Mouse (Mus musculus): Measurements from ENCODE around the gene Nav1.

Gene Nav1

DNA sequence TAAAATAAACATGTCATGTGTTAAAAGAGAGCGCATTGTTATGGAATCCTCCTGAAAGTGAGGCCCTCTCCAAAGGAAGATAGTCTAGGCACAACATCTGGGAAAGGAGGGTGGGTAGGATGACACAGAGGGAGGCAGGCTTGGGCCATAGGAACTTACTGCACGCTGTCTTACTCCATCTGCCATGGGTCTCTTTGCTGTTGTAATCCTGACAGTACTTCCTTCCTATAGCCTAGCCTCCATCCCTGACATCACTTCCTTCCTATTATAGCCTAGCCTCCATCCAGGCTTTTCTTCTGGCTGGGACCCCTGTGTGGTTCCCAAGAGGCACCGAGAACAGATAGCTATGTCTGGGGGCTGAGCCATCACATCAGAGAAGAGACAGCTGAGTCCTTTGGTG lies 10.2 kb upstream of the Nav1 start:
- no peak for DNase-seq (ENCODE audit: low spot score)

DNA sequence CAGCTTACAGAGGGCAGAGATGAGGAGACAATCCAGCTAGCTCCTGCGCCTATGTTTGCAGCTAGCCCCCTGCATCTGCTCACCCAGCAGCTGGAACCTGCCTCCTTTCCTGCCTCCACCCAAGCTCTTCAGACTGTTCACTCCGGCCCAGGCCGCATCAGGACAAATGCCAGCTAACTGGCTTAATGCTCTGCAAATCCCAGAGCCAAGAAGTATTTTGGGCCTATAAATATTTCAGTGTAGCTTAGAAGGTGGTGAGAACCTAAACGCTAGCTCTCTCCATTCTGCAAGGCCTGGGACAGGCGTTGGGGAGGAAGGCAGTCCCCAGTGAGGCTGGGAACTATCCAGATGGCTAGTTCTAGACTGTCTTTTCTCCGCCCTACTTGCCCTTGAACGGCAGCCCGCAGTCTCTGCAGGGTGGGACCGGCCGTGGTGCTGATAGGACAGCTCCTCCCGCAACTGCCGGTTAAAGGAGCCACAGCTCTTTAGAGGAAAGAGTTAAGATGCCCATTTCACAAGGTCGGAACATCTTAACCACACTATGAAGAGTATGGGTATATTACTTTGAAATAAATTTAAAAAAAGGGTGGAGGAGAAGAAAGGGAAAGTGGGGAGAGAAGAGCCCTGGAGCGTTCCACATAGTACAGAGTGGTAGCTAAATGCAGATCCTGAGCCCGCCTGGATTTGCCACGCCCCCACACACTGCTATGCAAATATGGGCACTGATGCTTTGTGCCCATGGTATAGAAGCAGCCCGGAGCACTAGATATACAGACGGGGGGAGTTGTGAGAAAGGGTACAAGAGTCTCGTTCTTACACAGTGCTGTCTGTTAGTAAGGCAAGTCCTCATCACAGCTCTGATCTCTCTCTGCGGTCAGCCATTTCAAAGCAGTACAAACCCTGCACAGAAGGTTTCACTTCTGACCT lies 8.9 kb upstream of the Nav1 start:
- DNase-seq (ENCODE audit: low spot score), result peak; percentile 68

DNA sequence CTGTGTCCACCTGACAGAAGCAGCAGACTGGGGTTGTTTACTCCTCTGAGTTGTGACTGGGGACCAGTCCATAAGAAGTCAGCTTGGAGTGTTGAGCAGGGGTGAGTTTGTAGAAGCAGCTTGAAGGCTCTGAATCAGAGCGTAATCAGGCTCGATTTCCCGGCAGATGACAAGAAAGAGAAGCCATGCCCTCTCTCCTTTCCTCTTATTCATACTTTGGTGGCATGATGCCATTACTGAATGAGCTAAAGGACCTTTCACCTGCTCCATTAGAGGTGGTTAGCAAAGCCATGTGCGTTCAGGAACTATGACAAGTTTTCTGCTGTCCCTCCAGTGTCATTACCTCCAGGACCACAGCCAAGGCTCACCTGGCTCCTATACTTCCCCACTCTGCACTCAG lies 2.5 kb upstream of the Nav1 start:
- no peak for DNase-seq (ENCODE audit: low spot score)

DNA sequence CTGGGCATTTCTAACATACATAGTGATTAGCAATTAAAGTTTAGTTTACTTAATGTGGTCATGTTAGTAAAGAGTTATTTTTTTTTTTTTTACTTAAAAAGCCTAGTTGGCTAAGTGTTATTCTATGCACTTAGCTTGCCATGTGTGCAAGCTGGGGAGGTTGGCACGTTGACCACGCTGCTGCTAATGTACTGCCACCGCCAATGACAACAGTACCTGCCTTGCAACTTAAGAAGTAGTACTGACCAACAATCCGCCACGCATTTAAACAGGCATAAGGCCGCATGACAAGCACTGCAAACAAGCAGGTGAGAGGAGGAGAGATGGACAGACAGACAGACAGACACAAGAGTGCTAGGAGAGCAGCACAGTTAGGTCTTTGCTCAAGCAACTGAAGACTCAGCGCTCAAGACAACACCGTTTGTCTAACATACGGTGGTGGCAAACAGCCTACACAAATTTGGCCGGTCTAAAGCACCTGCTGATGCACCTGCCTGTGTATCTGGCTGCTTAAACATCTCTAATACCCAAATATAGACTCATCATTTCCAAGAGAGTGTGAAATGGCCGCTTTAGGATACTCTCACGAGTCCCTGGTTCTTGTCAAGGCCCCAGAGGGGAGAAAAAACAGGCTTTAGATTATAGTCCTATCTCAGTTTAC lies 610 bp downstream of the Nav1 start:
- no peak for DNase-seq (ENCODE audit: low spot score)

DNA sequence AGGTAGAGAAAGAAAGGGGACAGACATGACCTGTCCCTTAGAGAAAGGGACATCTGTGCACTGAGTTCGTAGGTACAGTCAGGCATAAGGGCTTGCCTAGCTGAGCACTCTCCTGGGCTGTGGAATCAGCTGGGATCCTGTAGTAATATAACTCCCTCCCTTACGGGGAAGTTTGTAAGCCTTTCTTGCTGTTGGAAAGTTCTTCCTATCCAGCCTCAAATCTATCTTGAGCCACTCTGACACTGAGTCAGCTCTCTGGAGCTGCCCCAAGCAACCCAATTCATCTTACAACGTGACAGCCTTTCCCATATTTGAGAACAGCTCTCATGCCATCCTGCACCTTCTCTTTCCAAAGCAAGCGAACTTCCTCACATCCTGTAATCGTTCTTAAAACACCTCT lies 1.6 kb downstream of the Nav1 start:
- no peak for DNase-seq (ENCODE audit: low spot score)

DNA sequence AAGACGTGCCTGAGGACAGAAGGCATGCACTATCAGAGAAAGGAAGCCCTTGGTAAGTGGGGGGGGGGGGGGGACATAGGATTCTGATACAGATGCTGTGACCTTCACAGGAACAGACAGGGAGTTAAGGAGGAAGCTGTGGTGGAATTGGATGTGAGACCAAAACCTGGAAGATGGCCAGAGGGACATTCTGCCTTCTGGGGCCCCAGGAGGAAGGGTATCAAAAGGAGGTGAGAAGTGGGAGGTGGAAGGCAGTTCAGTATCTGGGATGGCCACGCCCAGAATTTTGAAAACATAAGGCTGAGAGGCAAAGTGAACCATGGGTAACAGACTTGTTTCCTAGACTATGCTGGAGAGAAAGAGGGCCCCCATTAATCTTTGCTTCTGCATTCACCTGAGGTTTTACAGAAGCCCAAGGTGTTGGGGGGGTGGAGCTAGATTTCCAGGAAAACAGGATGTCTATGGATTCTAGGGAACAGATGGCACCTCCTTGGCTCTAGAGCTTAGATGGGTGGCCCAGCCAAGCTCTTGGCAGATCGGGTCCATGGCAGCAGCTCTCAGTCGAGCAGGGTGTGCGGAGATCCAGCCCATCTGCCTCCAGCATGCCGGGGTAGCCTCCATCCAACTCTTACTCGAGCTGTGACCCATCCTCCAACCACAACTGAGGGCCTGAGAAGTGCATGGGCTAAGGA lies 2.6 kb downstream of the Nav1 start:
- DNase-seq (ENCODE audit: low spot score), result no peak

DNA sequence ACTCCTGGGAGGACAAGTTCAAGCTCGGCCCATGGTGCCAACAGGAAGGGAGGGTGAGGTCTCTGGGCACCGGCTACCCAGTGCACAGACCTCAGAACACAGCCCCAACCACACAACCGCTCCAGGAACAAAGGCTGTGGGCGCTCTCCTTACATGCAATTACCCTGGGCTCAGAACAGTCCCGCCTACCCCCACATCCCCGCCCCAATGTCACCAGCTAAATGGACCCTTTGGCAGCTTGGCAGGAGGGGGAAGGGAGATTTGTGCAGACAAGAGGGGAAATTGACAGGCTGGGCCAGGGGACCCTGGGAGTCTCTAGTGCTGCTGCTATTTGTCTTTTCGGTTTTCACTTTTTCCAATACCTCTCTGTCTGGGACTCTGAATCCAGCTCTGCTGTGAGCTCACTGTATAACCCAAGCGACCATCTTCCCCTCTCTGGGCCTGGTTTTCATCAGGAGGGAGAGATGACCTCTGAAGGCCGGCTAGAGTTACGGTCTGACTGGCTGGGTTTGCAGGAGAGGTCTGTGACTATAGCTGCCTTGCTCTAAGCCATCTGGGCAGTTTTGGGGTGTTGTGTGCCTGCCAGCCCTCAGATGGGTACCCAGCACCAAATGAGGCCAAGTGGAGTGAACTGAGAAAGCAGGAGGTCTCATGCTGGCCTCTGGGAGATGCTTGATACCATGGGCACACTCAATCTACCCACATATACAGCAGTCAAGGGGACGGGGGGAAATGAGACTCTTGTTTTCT lies 3.8 kb downstream of the Nav1 start:
- DNase-seq (ENCODE audit: low spot score), result no peak

DNA sequence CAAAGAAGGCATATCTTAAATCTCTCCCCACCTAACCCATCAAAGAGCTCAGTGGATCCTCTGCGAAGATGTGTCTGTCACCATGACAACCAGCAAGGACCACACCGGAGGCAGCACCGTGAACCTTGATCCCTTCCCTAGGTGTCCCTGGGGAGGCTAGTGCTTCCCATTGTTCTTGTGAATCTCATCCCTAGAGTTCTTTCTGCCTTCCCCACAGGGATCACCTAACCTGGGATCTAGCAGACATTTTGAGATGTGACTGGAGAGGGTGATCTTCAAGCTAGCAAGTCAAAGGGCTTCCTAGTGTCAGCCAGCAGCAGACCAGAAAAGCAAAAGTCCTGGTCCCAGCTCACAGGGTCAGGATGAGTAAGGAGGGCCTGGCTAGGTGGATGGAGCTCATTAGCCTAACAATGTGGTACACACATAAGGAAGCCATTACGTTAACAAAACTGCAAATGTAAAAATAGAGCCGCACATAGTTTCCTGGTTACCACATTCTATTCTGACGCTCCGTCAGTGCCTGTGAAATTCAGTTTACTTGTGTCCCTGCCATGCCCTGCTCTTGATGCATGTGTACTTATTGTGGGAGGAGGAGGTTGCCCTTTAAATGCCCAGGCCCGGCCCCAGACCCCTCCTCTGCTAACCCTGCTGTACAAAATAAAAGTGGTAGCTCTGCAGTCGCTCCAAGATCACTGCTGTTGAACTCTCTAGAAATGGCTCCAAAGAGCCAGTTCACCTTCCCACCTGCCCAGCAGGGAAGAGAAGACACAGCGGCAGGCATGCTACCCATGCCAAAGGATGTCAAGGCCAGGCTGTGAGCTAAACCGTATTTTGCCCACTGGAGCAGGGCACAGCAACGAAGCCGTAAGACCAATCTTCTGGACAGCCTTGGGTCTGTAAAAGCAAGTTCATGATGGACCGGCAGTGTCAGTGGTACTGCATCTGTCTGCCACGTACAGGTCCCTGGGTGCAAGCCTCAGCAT lies 6.8 kb downstream of the Nav1 start:
- no peak for DNase-seq (ENCODE audit: low spot score)

DNA sequence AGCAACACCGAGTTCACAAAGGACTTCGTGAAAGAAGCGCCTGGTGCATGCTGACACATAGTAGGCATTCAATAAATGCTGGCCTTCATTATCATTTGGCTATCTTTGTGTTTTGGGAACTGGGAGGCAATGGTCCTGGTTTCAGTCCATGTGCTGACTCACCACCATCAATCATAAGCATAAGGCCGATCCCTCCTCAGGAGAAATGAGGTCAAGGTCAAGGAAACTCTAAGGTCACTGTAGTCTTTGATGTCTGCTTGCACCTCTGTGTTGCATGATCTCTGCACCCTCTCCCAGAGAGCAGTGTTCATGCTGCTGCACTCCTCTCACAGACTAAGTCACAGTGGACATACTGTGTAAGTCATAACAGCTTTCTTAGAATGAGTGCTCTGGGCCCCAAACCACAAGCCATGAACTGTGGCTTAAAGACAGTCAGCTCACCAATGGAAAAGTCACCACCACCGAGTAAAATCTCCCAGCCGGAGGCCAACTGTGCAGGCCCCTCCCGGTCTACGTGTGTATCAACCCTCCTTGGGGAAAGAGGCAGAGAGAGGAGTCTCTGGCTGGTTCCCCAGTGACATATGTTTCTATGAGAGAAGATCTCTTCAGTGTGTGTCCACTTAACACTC lies 8.7 kb downstream of the Nav1 start:
- no peak for DNase-seq (ENCODE audit: low spot score)

DNA sequence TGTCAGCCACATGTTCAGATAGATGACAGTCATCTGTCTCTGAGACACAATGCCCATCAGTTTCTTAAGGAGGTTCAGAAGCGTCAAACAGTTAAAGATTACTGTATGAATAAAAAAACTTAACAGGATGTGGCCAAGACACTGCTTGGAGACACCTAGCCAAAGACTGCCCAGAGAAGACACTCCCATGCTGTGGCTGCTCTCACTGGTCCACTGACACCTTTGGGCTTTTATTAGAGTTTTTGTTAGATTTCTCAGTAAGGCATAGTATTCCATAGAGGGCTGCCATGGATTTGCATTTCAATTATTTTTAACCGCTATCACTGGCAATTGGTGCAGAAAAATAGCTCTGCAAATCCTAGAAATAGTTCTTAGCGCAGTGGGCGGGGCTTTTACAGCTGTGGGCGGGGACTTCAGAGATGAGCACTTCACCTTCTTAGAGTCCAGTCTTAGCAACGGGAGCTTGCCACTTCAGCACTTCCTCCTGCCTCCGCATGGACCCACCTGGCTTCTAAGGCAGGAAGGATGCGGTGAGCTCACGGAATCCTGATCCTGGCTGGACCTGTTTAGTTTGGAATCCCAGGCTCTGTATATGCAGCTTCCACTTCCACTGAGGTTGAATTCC lies 12.7 kb downstream of the Nav1 start:
- DNase-seq (ENCODE audit: low spot score), result no peak

DNA sequence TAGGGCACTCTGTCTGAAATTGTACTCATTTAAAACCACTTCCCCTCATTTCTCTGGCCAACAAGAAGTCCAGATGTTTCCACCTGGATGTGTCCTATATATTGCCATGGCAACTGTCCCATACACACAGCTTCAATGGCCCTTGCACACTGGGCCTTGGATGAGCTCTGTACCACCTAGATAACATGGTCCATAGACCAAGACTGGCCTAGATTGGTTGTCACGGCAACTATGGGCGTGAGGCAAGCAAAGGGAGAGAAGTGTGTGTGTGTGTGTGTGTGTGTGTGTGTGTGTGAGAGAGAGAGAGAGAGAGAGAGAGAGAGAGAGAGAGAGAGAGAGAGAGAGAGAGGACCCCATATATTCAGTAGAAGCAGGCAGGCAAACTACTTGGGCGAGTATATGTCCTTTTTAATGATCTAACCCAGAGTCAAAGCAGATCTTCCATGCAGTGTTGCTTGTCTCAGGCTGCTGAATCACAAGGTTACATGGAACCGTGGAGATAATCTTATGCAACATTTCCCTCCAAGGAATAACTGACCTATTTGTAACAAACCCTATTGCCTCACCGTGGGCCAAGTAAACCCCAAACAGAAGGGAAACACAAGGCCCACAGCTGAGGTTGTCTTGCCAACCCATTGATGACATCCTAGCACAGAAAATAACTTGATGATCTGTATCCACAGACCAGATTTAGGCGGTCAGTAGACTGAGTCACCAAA lies 13.4 kb downstream of the Nav1 start:
- DNase-seq (ENCODE audit: low spot score), result no peak

DNA sequence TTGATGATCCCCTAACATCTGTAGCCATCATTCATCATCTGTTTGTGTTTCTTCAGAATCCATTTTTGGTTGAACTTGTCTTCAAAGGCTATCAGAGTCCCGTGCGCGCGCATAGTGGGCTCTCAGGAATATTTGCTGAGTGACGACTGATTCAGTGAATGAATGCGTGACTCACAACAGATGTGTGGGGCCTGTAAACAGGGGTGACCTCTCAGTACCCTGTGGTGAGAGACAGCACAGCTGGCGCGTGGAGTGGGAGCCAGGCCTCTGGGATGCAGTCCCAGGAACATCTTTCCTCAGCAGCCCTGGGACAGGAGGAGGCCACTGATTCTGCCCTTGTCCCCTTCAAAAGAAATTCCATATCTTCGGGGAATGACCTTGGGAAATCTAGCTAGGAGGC lies 16.3 kb downstream of the Nav1 start:
- no peak for DNase-seq (ENCODE audit: low spot score)

DNA sequence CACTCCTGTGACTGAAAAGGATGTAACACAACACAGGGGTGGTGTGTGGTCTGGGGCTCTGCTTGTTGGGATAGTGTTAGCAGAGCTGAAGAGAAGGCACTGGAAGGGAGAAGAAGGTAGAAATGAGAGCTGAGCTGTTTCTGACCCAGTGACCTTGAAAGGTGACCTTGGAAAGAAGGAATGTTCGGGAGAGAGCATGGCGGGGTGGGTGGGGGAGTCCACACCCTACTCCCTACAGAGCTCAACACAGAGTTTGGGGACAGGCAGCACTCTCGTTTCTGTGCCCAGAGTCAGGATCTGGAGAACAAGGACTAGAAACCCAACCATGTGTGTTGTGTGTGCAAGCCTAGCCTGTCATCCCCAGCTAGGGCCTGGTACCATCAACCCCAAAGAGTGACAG lies 18.1 kb downstream of the Nav1 start:
- no peak for DNase-seq (ENCODE audit: low spot score)

DNA sequence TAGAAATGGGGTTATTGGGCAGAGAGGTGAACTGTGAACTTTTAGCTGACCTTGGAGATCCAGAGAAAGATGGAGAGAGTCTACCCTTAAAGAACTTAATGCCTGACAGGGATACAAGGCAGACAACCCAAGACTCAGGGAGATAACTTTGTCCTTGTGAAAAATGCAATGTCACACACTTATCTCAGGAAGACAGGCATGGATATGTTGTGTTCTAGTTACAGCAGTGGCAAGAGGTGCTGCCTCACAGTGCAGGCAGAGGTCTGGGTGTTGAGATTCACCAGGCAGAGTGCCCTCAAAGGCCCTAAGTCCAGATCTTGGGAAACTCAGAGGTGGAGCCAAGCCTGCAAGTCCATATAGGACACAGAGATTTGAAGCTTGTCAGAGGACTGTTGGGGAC lies 20.2 kb downstream of the Nav1 start:
- no peak for DNase-seq (ENCODE audit: low spot score)

DNA sequence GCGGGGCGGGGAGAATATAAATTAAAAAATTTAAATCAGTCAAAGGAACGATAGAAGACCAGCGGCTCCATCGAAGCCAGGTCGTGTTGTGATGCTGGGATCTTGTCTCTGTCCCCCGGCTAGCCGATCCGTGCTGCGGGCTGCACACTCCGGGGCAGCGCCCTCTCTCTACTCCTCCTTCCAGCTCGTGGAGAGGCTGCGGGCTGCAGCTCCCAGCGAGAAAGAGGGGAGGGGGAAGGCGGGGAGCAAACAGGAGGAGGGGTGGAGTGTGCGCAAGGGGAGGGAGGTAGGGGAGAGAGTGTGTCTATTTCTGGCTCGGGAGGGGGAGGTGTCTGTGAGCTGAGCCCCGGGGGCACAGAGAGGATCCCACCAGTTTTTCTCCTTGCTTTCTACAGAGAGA lies 21.5 kb downstream of the Nav1 start:
- peak; percentile 34 for DNase-seq (ENCODE audit: low spot score)

DNA sequence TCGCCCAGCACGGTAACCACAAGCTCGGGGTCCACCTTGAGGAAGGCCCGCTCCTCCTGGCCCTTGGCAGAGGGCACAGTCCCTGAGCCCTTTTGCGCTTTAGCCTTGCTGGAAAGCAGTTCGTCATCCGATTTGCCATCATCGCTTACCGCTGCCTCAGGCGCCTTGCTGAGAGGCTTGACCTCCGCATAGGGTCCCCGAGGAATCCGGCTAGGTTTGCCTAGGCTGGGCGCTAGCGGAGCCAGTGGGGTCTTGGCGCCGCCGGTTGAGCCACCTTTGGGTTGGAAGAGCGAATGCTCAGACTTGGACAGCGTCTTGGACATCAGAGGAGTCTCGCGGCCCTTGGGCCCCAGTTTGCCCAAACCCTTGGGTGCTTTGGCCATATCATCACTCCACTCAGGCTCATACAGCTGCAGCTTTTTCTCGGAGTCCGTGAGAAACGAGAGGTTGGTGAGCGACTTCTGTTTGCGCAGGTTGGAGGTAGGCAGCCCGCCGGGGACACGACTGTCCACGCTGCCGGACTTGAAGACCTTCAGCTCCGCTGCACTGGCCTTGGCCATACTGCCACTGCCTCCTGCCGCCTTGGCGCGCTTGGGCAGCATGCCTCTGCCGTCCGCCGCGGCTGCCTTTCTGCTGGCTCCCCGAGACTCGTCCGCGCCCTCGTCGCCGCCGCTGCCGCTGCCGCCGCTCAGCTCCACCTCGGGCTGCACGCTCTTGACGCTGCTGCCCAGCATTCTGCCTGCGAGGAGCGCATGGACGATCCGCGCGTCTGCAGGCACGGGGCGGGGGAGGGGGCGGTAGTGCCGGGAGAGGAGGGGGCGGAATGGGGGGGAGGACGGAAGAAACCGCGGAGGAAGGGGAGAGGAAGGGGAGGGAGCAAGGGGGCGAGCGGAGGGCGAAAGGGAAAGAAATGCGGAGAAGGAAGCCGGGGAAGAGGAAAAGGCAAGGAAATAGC lies 22.2 kb downstream of the Nav1 start:
- DNase-seq (ENCODE audit: low spot score), result peak; percentile 21

DNA sequence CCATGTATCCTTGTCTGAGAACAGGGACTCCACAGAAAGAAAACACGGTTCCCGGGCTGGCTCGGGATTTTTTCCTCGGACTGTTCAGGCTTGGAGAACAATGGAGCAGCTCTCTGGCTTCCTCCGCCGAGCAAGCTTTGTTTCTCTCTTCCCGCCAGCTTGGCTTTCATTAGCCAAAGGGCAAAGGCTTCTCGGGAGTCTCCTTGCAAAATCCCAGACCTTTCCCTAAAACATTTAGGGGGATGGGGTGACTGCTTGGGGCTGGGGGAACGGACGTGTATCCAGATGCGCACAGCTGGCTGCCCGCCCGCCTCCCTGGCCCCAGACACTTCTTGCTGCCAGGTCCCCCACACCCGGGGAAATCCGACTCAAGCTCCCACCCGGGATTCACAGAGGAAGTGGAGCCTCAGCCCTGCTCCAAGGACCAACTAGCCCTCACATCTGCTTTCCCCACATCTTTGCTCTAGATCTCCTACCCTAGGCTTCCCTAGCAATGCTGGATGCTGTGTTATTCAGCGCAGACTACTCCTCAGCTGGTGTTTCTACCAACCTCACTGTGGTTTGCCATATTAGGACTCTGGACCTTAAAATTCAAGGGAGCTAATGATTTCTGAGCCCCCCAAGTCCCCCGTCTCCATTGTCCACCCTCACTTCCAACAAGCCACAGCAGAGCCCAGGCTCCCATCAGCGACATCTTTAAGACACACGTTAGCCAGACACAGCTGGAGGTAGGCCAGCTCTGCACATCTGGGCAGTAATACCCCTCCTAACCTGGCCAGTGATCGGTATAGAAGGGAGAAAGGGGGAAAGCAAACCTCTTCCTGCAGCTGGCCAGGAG lies 23.2 kb downstream of the Nav1 start:
- no peak for DNase-seq (ENCODE audit: low spot score)
